In the genomic region with DNA sequence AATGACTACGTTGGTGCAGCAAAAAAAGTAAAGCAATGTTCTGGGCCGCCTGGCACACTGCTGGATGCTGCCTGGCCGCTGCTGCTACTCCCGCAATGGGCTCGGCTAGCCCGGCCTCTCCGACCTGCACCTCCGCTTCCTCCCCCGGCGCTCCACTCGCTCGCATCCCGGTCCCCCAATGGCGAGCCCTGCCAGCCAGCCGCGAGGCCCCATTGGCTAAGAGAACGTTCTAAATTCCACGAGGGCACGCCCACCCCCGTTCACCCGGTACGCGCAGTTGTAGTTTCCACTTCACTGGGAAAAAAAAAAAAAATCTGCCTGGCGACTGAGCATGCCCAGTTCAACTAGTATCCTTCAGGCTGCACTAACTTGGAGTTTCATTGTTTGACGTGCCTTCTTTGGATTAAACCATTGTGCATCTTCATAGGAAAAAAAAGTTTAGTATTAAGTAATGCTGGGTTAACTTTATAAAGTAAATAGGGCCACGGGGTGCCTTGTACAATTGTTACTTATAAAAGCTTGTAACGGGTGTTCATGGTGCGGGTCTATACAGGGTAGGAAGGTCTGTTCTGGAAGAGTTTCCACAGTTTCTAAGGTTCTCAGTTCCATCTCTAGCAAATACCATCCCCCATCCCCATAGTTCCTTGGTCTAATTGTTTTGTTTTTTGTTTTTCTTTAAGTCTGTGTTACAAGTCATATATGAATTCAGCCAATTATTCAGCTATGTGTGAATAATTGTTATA, we compare ENCODE assay signal across 8 mouse cellular contexts. TPM values are rescaled to one million over a fixed set of nuclear protein-coding genes. Genes with fewer than 3 reads are reported as not detected.
DNase-seq lines count a peak whose midpoint lies in the region; ATAC-seq and TF ChIP-seq lines count a peak whose summit lies in the region.

Gene Hmgn3 (minus strand): TSS at position 240 of the 743 bp plus-strand sequence.

- DNase-seq in CD4-positive helper T cell, adult 2 months (ENCODE audit: low read depth, low spot score) = peak; percentile 64
- DNase-seq in c-Kit-positive CD71-negative TER-119-negative erythroid progenitor cells, embryonic 14.5 days (ENCODE audit: low read depth) = peak; percentile 16
- DNase-seq in kidney, postnatal 14 days = peak; percentile 94
- DNase-seq in liver, embryonic 11.5 days (ENCODE audit: low spot score) = peak; percentile 70
- peak; percentile 58 to 72 for DNase-seq in spleen, postnatal 4 days (ENCODE audit: low spot score in 2 of 2)

- no peaks in the 10 kb centered on the region for H3K36me3 ChIP-seq in forebrain, embryonic 13.5 days (ENCODE audit: poor library complexity, severe bottlenecking)
- H3K36me3 ChIP-seq in heart, embryonic 16.5 days (ENCODE audit: control insufficient read depth, insufficient read depth) = no peaks in the 10 kb centered on the region
- no peaks in the 10 kb centered on the region for H3K36me3 ChIP-seq in liver, embryonic 11.5 days (ENCODE audit: control insufficient read depth, insufficient read depth, low read length)
- no peaks in the 10 kb centered on the region for H3K36me3 ChIP-seq in myocyte (ENCODE audit: control insufficient read depth, insufficient read depth)

- peak within 1 kb of the TSS; percentile 21 for H3ac ChIP-seq in myocyte (ENCODE audit: control insufficient read depth, insufficient read length)

- peak within 1 kb of the TSS; percentile 66 for H3K27ac ChIP-seq in forebrain, embryonic 13.5 days
- H3K27ac ChIP-seq in heart, embryonic 16.5 days (ENCODE audit: low read length) = peak within 1 kb of the TSS; percentile 70
- H3K27ac ChIP-seq in liver, embryonic 11.5 days (ENCODE audit: low read depth, low read length) = no peak within 1 kb of the TSS

- H3K27me3 ChIP-seq in forebrain, embryonic 13.5 days = no peaks in the 10 kb centered on the region
- no peaks in the 10 kb centered on the region for H3K27me3 ChIP-seq in heart, embryonic 16.5 days (ENCODE audit: control insufficient read depth, insufficient read depth, low read length)
- H3K27me3 ChIP-seq in liver, embryonic 11.5 days (replicated peaks; ENCODE audit: control insufficient read depth, insufficient read depth, low read length) = peaks cover 9% of the 10 kb centered on the region
- H3K27me3 ChIP-seq in myocyte (ENCODE audit: control insufficient read depth, insufficient read depth, insufficient read length) = no peaks in the 10 kb centered on the region

- WGBS in forebrain, embryonic 13.5 days = 8% methylated on average over 28 of the region's 28 CpGs
- 9% methylated on average over 28 of the region's 28 CpGs for WGBS in heart, embryonic 16.5 days
- 12% methylated on average over 28 of the region's 28 CpGs for WGBS in liver, embryonic 11.5 days

- H3K4me1 ChIP-seq in forebrain, embryonic 13.5 days = peaks cover 14% of the 10 kb centered on the region
- 0 out of 2 replicates have a peak, but pooled peaks cover 4% of the 10 kb centered on the region for H3K4me1 ChIP-seq in heart, embryonic 16.5 days (ENCODE audit: control insufficient read depth, insufficient read depth, low read length)
- peaks cover 3% of the 10 kb centered on the region; the same call in 1 of the 2 replicates for H3K4me1 ChIP-seq in liver, embryonic 11.5 days (replicated peaks; ENCODE audit: control insufficient read depth, insufficient read depth, low read length)

- H3K9me3 ChIP-seq in forebrain, embryonic 13.5 days (replicated peaks) = no peaks in the 10 kb centered on the region; the same call in 1 of the 2 replicates
- no peaks in the 10 kb centered on the region for H3K9me3 ChIP-seq in heart, embryonic 16.5 days (replicated peaks; ENCODE audit: control insufficient read depth, low read length)
- no peaks in the 10 kb centered on the region for H3K9me3 ChIP-seq in liver, embryonic 11.5 days (ENCODE audit: control insufficient read depth, low read length)

- H3K4me2 ChIP-seq in forebrain, embryonic 13.5 days = peak within 1 kb of the TSS; percentile 95
- peak within 1 kb of the TSS; percentile 77 for H3K4me2 ChIP-seq in heart, embryonic 16.5 days (ENCODE audit: low read depth, low read length)
- H3K4me2 ChIP-seq in liver, embryonic 11.5 days = peak within 1 kb of the TSS; percentile 87
- peak within 1 kb of the TSS; percentile 90 for H3K4me2 ChIP-seq in myocyte (ENCODE audit: low read depth)

- H3K9ac ChIP-seq in forebrain, embryonic 13.5 days = peak within 1 kb of the TSS; percentile 80
- H3K9ac ChIP-seq in heart, embryonic 16.5 days (ENCODE audit: low read length) = peak within 1 kb of the TSS; percentile 72
- H3K9ac ChIP-seq in liver, embryonic 11.5 days (ENCODE audit: low read depth, low read length) = peak within 1 kb of the TSS; percentile 34; the same call in 1 of the 2 replicates

- peak; percentile 98 for ATAC-seq in forebrain, embryonic 13.5 days
- ATAC-seq in heart, embryonic 16.5 days (replicated peaks; ENCODE audit: extremely low read depth, insufficient read depth, low FRiP score) = peak; percentile 97
- ATAC-seq in liver, embryonic 11.5 days (replicated peaks; ENCODE audit: low FRiP score) = peak; percentile 80

- peak; percentile 95 for TF ChIP-seq POLR2A in myocyte (IDR thresholded peaks at IDR 0.05; ENCODE audit: insufficient read length, low read depth)

- peak within 1 kb of the TSS; percentile 59 for H3K4me3 ChIP-seq in forebrain, embryonic 13.5 days
- H3K4me3 ChIP-seq in heart, embryonic 16.5 days (ENCODE audit: low read length) = peak within 1 kb of the TSS; percentile 86
- H3K4me3 ChIP-seq in liver, embryonic 11.5 days (ENCODE audit: low read depth, low read length) = peak within 1 kb of the TSS; percentile 54
- H3K4me3 ChIP-seq in myocyte = peak within 1 kb of the TSS; percentile 81

- peaks cover 32% of the 10 kb centered on the region for H3K79me2 ChIP-seq in myocyte (ENCODE audit: control insufficient read depth, insufficient read depth)

TF ChIP-seq in myocyte, 11 proteins besides CTCF, POLR2A, EP300 and RAD21:
- TF ChIP-seq CEBPB (IDR thresholded peaks at IDR 0.05; ENCODE audit: insufficient read depth, poor library complexity, severe bottlenecking) (no peak), POLR2AphosphoS2 (IDR thresholded peaks at IDR 0.05; ENCODE audit: insufficient read length, low read depth) (peak; percentile 88)
TF ChIP-seq in myocyte: peak in this region for 1.

RNA-seq across cellular contexts. Expression of gene Hmgn3, which starts in this region (rescaled TPM):
- 186 and 213 TPM in 2 replicates for polyA plus RNA-seq in forebrain, embryonic 13.5 days (2015; fragmentation: Nextera tagmentation; extraction: Ambion mirVana)
- polyA plus RNA-seq in heart, embryonic 16.5 days (2015; fragmentation: Nextera tagmentation; extraction: Ambion mirVana) = 111 and 115 TPM in 2 replicates
- 16.4 and 18.7 TPM in 2 replicates for polyA plus RNA-seq in liver, embryonic 11.5 days (2014; fragmentation: Nextera tagmentation; extraction: Ambion mirVana)
- 30.5 TPM for polyA plus RNA-seq in myocyte (2012; fragmentation: generic; extraction: Trizol)

Comparison
In these comparisons a context has a peak if more than half of its experiments do, and no peak if none do; other contexts are left out.
1. DNase-seq: peak in every context shown above with its lines; median percentile 94 in kidney, postnatal 14 days; 70 in liver, embryonic 11.5 days; 65 in spleen, postnatal 4 days; 64 in CD4-positive helper T cell, adult 2 months; 16 in c-Kit-positive CD71-negative TER-119-negative erythroid progenitor cells, embryonic 14.5 days.